Mouse (Mus musculus) lung, adult 18-20 months (tissue): ENCODE results near the gene Zscan10.

Source experiments
- DNase-seq, 2 experiments: peaks; one replicate each; pipeline ENCODE4 v3.0.0; 2022; ENCODE audit warnings: mixed read lengths in 2 of 2

The Zscan10 gene

GRCm38 (mm10) chr17:23654001-23654400, 53.3 kb downstream of the Zscan10 start:
- DNase-seq, result no peak

- no peak for DNase-seq
Observed at GRCm38 (mm10) chr17:23654410-23654809, 53.8 kb downstream of the Zscan10 start.

- DNase-seq, result no peak
Observed at GRCm38 (mm10) chr17:23658450-23658849, 57.8 kb downstream of the Zscan10 start.

- peak; percentile 80 to 87 for DNase-seq
Observed at GRCm38 (mm10) chr17:23660117-23660875, 59.6 kb downstream of the Zscan10 start, which contains the start of gene Bicdl2. Gene Bicdl2 (plus strand): TSS chr17:23660506.
